Mouse (Mus musculus) erythroblast, embryonic 14.5 days (primary cell): ENCODE data around the gene Ech1.

ENCODE experiments used
- GATA1 ChIP-seq: IDR thresholded peaks from 2 replicates; pipeline ENCODE4 v1.6.1; 2012; ENCODE audit warnings: low read length, inconsistent platforms, mixed read lengths
- TAL1 ChIP-seq: IDR thresholded peaks from 3 replicates; pipeline ENCODE4 v1.6.1; 2012; ENCODE audit warnings: low read length, inconsistent platforms, mixed read lengths

DNA sequence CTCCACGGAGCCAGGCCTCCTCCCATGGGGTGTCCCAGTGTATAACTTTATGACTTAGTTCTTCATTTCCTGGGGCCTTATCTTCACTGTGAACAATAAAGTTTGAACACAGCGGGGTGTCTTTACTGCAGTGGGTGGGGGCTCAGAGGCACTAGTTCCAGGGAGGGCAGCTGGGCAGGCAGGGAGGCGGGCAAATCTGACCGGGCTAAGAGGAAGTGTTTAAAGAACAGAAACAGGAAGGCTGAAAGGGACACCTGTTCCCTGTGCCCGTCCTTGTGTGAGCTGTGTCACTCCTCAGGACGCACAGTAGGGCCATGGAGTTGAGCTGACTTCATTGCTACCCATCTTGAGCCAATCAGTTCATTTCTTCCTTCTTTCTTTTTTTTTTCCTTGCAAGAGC lies 7.1 kb downstream of the Ech1 start:
- TF ChIP-seq TAL1 (no peak), GATA1 (no peak)
